Mouse (Mus musculus): ENCODE data around the gene Rgs3. TPM values are rescaled to one million over a fixed set of nuclear protein-coding genes. Genes with fewer than 3 reads are reported as not detected.

Rgs3 gene
- polyA plus RNA-seq, 1 experiment from 2014 or later = 33.6 TPM

GRCm38 (mm10) chr4:62669094-62670071, 109.7 kb downstream of the Rgs3 start:
- Histone ChIP-seq H3K4me1 (replicated peaks; ENCODE audit: control insufficient read depth, insufficient read depth, low read length) (peaks cover 3% of the 10 kb centered on the region; the same call in 1 of the 2 replicates), H3K9ac (ENCODE audit: low read length) (no peak overlapping the region), H3K9me3 (ENCODE audit: control insufficient read depth, low read length) (no peaks in the 10 kb centered on the region), H3K4me3 (ENCODE audit: low read depth, low read length) (no peak overlapping the region), H3K4me2 (ENCODE audit: low read depth, low read length, severe bottlenecking) (no peak overlapping the region), H3K36me3 (ENCODE audit: control insufficient read depth, insufficient read depth, low read length) (no peaks in the 10 kb centered on the region), H3K27ac (ENCODE audit: low read depth, low read length) (no peak overlapping the region), H3K27me3 (ENCODE audit: control insufficient read depth, insufficient read depth, low read length) (no peaks in the 10 kb centered on the region)
- DNase-seq (ENCODE audit: low spot score) = no peak
- no peak for ATAC-seq (replicated peaks; ENCODE audit: low FRiP score)
- 89% methylated on average over 13 of the region's 13 CpGs for WGBS

GRCm38 (mm10) chr4:62673531-62674030, 113.9 kb downstream of the Rgs3 start:
- H3K4me1 ChIP-seq (replicated peaks; ENCODE audit: control insufficient read depth, insufficient read depth, low read length) = peaks cover 10% of the 10 kb centered on the region; the same call in 1 of the 2 replicates
- H3K4me3 ChIP-seq (ENCODE audit: low read depth, low read length) = peak overlapping the region; percentile 51
- H3K9me3 ChIP-seq (ENCODE audit: control insufficient read depth, low read length) = no peaks in the 10 kb centered on the region
- H3K9ac ChIP-seq (ENCODE audit: low read length) = peak overlapping the region; percentile 77
- no peak for DNase-seq (ENCODE audit: low spot score)
- no peak overlapping the region; the same call in 1 of the 2 replicates for H3K27ac ChIP-seq (ENCODE audit: low read depth, low read length)
- no peaks in the 10 kb centered on the region for H3K27me3 ChIP-seq (ENCODE audit: control insufficient read depth, insufficient read depth, low read length)
- ATAC-seq (replicated peaks; ENCODE audit: low FRiP score) = peak; percentile 84
- H3K4me2 ChIP-seq (ENCODE audit: low read depth, low read length, severe bottlenecking) = peak overlapping the region; percentile 62
- H3K36me3 ChIP-seq (ENCODE audit: control insufficient read depth, insufficient read depth, low read length) = no peaks in the 10 kb centered on the region; the same call in 1 of the 2 replicates
- 2% methylated on average over 9 of the region's 9 CpGs for WGBS

- Histone ChIP-seq H3K27ac (ENCODE audit: low read depth, low read length) (peak overlapping the region; percentile 25), H3K4me3 (ENCODE audit: low read depth, low read length) (peak overlapping the region; percentile 51), H3K9me3 (ENCODE audit: control insufficient read depth, low read length) (no peaks in the 10 kb centered on the region), H3K9ac (ENCODE audit: low read length) (peak overlapping the region; percentile 77), H3K4me2 (ENCODE audit: low read depth, low read length, severe bottlenecking) (peak overlapping the region; percentile 62), H3K27me3 (ENCODE audit: control insufficient read depth, insufficient read depth, low read length) (no peaks in the 10 kb centered on the region), H3K36me3 (ENCODE audit: control insufficient read depth, insufficient read depth, low read length) (no peaks in the 10 kb centered on the region; the same call in 1 of the 2 replicates), H3K4me1 (replicated peaks; ENCODE audit: control insufficient read depth, insufficient read depth, low read length) (peaks cover 13% of the 10 kb centered on the region; the same call in 1 of the 2 replicates)
- peak; percentile 67 for ATAC-seq (replicated peaks; ENCODE audit: low FRiP score)
- peak; percentile 77 for DNase-seq (ENCODE audit: low spot score)
- WGBS = 1% methylated on average over 30 of the region's 30 CpGs
Observed at GRCm38 (mm10) chr4:62674031-62674995, 114.7 kb downstream of the Rgs3 start.

- Histone ChIP-seq H3K4me2 (ENCODE audit: low read depth, low read length, severe bottlenecking) (peak overlapping the region; percentile 62; the same call in 1 of the 2 replicates), H3K27ac (ENCODE audit: low read depth, low read length) (no peak overlapping the region), H3K9me3 (ENCODE audit: control insufficient read depth, low read length) (no peaks in the 10 kb centered on the region), H3K27me3 (ENCODE audit: control insufficient read depth, insufficient read depth, low read length) (no peaks in the 10 kb centered on the region), H3K4me1 (replicated peaks; ENCODE audit: control insufficient read depth, insufficient read depth, low read length) (peaks cover 13% of the 10 kb centered on the region; the same call in 1 of the 2 replicates), H3K9ac (ENCODE audit: low read length) (peak overlapping the region; percentile 77), H3K4me3 (ENCODE audit: low read depth, low read length) (peak overlapping the region; percentile 51), H3K36me3 (ENCODE audit: control insufficient read depth, insufficient read depth, low read length) (no peaks in the 10 kb centered on the region; the same call in 1 of the 2 replicates)
- WGBS = 87% methylated on average over 2 of the region's 2 CpGs
- ATAC-seq (replicated peaks; ENCODE audit: low FRiP score) (no peak), DNase-seq (ENCODE audit: low spot score) (no peak)
Observed at GRCm38 (mm10) chr4:62675394-62675793, 115.7 kb downstream of the Rgs3 start.

- DNase-seq (ENCODE audit: low spot score) (no peak), ATAC-seq (replicated peaks; ENCODE audit: low FRiP score) (no peak)
- H3K27me3 ChIP-seq (ENCODE audit: control insufficient read depth, insufficient read depth, low read length) = no peaks in the 10 kb centered on the region
- no peak overlapping the region for H3K9ac ChIP-seq (ENCODE audit: low read length)
- 63% methylated on average over 10 of the region's 10 CpGs for WGBS
- H3K36me3 ChIP-seq (ENCODE audit: control insufficient read depth, insufficient read depth, low read length) = no peaks in the 10 kb centered on the region; the same call in 1 of the 2 replicates
- H3K27ac ChIP-seq (ENCODE audit: low read depth, low read length) = no peak overlapping the region
- peaks cover 13% of the 10 kb centered on the region; the same call in 1 of the 2 replicates for H3K4me1 ChIP-seq (replicated peaks; ENCODE audit: control insufficient read depth, insufficient read depth, low read length)
- no peaks in the 10 kb centered on the region for H3K9me3 ChIP-seq (ENCODE audit: control insufficient read depth, low read length)
- no peak overlapping the region for H3K4me3 ChIP-seq (ENCODE audit: low read depth, low read length)
- no peak overlapping the region for H3K4me2 ChIP-seq (ENCODE audit: low read depth, low read length, severe bottlenecking)
Observed at GRCm38 (mm10) chr4:62677047-62677737, 117.5 kb downstream of the Rgs3 start.

- Histone ChIP-seq H3K9me3 (ENCODE audit: control insufficient read depth, low read length) (no peaks in the 10 kb centered on the region), H3K36me3 (ENCODE audit: control insufficient read depth, insufficient read depth, low read length) (no peaks in the 10 kb centered on the region; the same call in 1 of the 2 replicates), H3K9ac (ENCODE audit: low read length) (no peak overlapping the region), H3K4me1 (replicated peaks; ENCODE audit: control insufficient read depth, insufficient read depth, low read length) (peaks cover 10% of the 10 kb centered on the region; the same call in 1 of the 2 replicates), H3K4me2 (ENCODE audit: low read depth, low read length, severe bottlenecking) (no peak overlapping the region), H3K27me3 (ENCODE audit: control insufficient read depth, insufficient read depth, low read length) (no peaks in the 10 kb centered on the region), H3K4me3 (ENCODE audit: low read depth, low read length) (no peak overlapping the region), H3K27ac (ENCODE audit: low read depth, low read length) (no peak overlapping the region)
- 84% methylated on average over 9 of the region's 9 CpGs for WGBS
- DNase-seq (ENCODE audit: low spot score) = no peak
- no peak for ATAC-seq (replicated peaks; ENCODE audit: low FRiP score)
Observed at GRCm38 (mm10) chr4:62679157-62679556, 119.5 kb downstream of the Rgs3 start.

GRCm38 (mm10) chr4:62681467-62681866, 121.8 kb downstream of the Rgs3 start:
- ATAC-seq (replicated peaks; ENCODE audit: low FRiP score) (no peak), DNase-seq (ENCODE audit: low spot score) (no peak)
- Histone ChIP-seq H3K4me3 (ENCODE audit: low read depth, low read length) (no peak overlapping the region), H3K27ac (ENCODE audit: low read depth, low read length) (no peak overlapping the region), H3K27me3 (ENCODE audit: control insufficient read depth, insufficient read depth, low read length) (no peaks in the 10 kb centered on the region), H3K4me2 (ENCODE audit: low read depth, low read length, severe bottlenecking) (no peak overlapping the region), H3K36me3 (ENCODE audit: control insufficient read depth, insufficient read depth, low read length) (no peaks in the 10 kb centered on the region; the same call in 1 of the 2 replicates), H3K9me3 (ENCODE audit: control insufficient read depth, low read length) (no peaks in the 10 kb centered on the region), H3K9ac (ENCODE audit: low read length) (no peak overlapping the region), H3K4me1 (replicated peaks; ENCODE audit: control insufficient read depth, insufficient read depth, low read length) (peaks cover 5% of the 10 kb centered on the region; the same call in 1 of the 2 replicates)
- 88% methylated on average over 11 of the region's 11 CpGs for WGBS
